Comparison of ENCODE assay signal across 9 mouse cellular contexts in the genomic region with DNA sequence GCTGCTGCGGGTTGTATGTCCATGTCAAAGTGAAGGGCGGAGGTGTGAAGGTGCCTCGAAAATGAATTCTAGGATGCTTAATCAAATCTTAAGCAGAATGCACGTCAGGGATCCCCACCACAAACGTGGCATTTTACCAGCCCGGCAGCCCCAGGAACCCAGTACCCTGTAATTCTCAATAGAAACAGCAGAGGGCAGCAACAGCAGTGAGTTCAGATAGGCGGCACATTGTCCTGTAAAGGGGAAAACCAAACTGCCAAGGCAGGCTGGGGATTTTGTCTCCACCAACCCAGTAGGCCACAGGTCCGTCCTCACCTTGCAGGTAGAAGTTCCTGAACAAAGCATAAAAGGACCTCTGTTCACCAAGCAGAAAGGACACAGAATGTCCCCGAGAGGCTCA. TPM values are rescaled to one million over a fixed set of nuclear protein-coding genes. Genes with fewer than 3 reads are reported as not detected.
DNase-seq lines count a peak whose midpoint lies in the region; ATAC-seq and TF ChIP-seq lines count a peak whose summit lies in the region.
"Had no signal": no experiment of that assay in that cellular context is flagged by ENCODE, and none has a peak within 500 bp of the region (broad histone marks: within the 10 kb centered on the region; RNA-seq: fewer than 3 reads in every experiment).

No protein-coding gene starts in this region.

- TF ChIP-seq CTCF in kidney, postnatal 0 days (IDR thresholded peaks at IDR 0.05; ENCODE audit: low read depth), result peak; percentile 85
- no peak for TF ChIP-seq CTCF in thymus, adult 2 months (IDR thresholded peaks at IDR 0.05; ENCODE audit: borderline replicate concordance, control insufficient read depth, extremely low read depth, insufficient read depth, low read length, poor library complexity)

- H3K9me3 ChIP-seq in midbrain, embryonic 14.5 days (ENCODE audit: control insufficient read depth, low read length), result no peaks in the 10 kb centered on the region
- H3K9me3 ChIP-seq in midbrain, embryonic 15.5 days, result no peaks in the 10 kb centered on the region
- H3K9me3 ChIP-seq in kidney, postnatal 0 days (replicated peaks; ENCODE audit: low read length), result no peaks in the 10 kb centered on the region
- no peaks in the 10 kb centered on the region for H3K9me3 ChIP-seq in liver, embryonic 12.5 days (replicated peaks)

- no peaks in the 10 kb centered on the region for H3K27me3 ChIP-seq in midbrain, embryonic 14.5 days (ENCODE audit: control insufficient read depth, insufficient read depth, low read length)
- no peaks in the 10 kb centered on the region for H3K27me3 ChIP-seq in midbrain, embryonic 15.5 days (replicated peaks)
- no peaks in the 10 kb centered on the region for H3K27me3 ChIP-seq in kidney, postnatal 0 days (ENCODE audit: insufficient read depth, low read length)
- H3K27me3 ChIP-seq in liver, embryonic 12.5 days (replicated peaks), result no peaks in the 10 kb centered on the region
- H3K27me3 ChIP-seq in thymus, adult 2 months (ENCODE audit: control insufficient read depth, insufficient read depth, low read length), result no peaks in the 10 kb centered on the region

- peaks cover 3% of the 10 kb centered on the region; the same call in 1 of the 2 replicates for H3K4me1 ChIP-seq in midbrain, embryonic 14.5 days (ENCODE audit: control insufficient read depth, insufficient read depth, low read length)
- H3K4me1 ChIP-seq in midbrain, embryonic 15.5 days, result peaks cover 15% of the 10 kb centered on the region
- no peaks in the 10 kb centered on the region for H3K4me1 ChIP-seq in kidney, postnatal 0 days (replicated peaks; ENCODE audit: insufficient read depth, low read length)
- peaks cover 15% of the 10 kb centered on the region for H3K4me1 ChIP-seq in liver, embryonic 12.5 days
- peaks cover 16% of the 10 kb centered on the region for H3K4me1 ChIP-seq in thymus, adult 2 months (replicated peaks; ENCODE audit: control insufficient read depth, insufficient read depth, low read length)

- 18% methylated on average over 9 of the region's 9 CpGs for WGBS in midbrain, embryonic 14.5 days
- 13% methylated on average over 9 of the region's 9 CpGs for WGBS in midbrain, embryonic 15.5 days
- WGBS in kidney, postnatal 0 days, result 15% methylated on average over 9 of the region's 9 CpGs
- WGBS in liver, embryonic 12.5 days (ENCODE audit: insufficient replicate concordance), result 15% methylated on average over 9 of the region's 9 CpGs
- 17% methylated on average over 9 of the region's 9 CpGs for WGBS in thymus, adult 2 months

- H3K27ac ChIP-seq in midbrain, embryonic 14.5 days (replicated peaks; ENCODE audit: low read depth, low read length), result no peak overlapping the region
- H3K27ac ChIP-seq in midbrain, embryonic 15.5 days, result no peak overlapping the region
- no peak overlapping the region for H3K27ac ChIP-seq in kidney, postnatal 0 days
- H3K27ac ChIP-seq in liver, embryonic 12.5 days, result no peak overlapping the region
- H3K27ac ChIP-seq in thymus, adult 2 months (ENCODE audit: control insufficient read depth, insufficient read depth, low read length), result no peak overlapping the region

- no peak for TF ChIP-seq POLR2A in thymus, adult 2 months (IDR thresholded peaks at IDR 0.05; ENCODE audit: control insufficient read depth, extremely low read depth, insufficient read depth, low read length, poor library complexity)

- peaks cover 7% of the 10 kb centered on the region for H3K36me3 ChIP-seq in midbrain, embryonic 14.5 days (ENCODE audit: control insufficient read depth, insufficient read depth, low read length)
- no peaks in the 10 kb centered on the region; the same call in 1 of the 2 replicates for H3K36me3 ChIP-seq in midbrain, embryonic 15.5 days (replicated peaks)
- H3K36me3 ChIP-seq in kidney, postnatal 0 days (ENCODE audit: insufficient read depth, low read length), result no peaks in the 10 kb centered on the region
- peaks cover 4% of the 10 kb centered on the region; the same call in 1 of the 2 replicates for H3K36me3 ChIP-seq in liver, embryonic 12.5 days
- no peaks in the 10 kb centered on the region for H3K36me3 ChIP-seq in thymus, adult 2 months (ENCODE audit: control insufficient read depth, insufficient read depth, low read length)

- no peak for ATAC-seq in midbrain, embryonic 14.5 days (ENCODE audit: low FRiP score, low TSS enrichment)
- no peak for ATAC-seq in midbrain, embryonic 15.5 days (replicated peaks)
- no peak for ATAC-seq in kidney, postnatal 0 days (replicated peaks; ENCODE audit: low FRiP score, low read depth)
- no peak for ATAC-seq in liver, embryonic 12.5 days

- DNase-seq in midbrain, embryonic 14.5 days, result peak; percentile 87
- DNase-seq in cerebellum, adult 9-10 months, result peak; percentile 91
- peak; percentile 57 for DNase-seq in gastrocnemius, postnatal 25 days
- DNase-seq in kidney, postnatal 0 days (ENCODE audit: low spot score), result peak; percentile 85
- DNase-seq in ovary, adult 18-20 months (ENCODE audit: low spot score), result peak; percentile 33
- peak; percentile 85 for DNase-seq in thymus, adult 2 months

- no peak overlapping the region for H3K9ac ChIP-seq in midbrain, embryonic 14.5 days (replicated peaks; ENCODE audit: low read length)
- no peak overlapping the region for H3K9ac ChIP-seq in midbrain, embryonic 15.5 days
- H3K9ac ChIP-seq in kidney, postnatal 0 days (ENCODE audit: low read depth, low read length), result no peak overlapping the region
- no peak overlapping the region for H3K9ac ChIP-seq in liver, embryonic 12.5 days

- no peak overlapping the region for H3K4me2 ChIP-seq in midbrain, embryonic 14.5 days (ENCODE audit: low read length)
- no peak overlapping the region for H3K4me2 ChIP-seq in midbrain, embryonic 15.5 days
- no peak overlapping the region for H3K4me2 ChIP-seq in kidney, postnatal 0 days (ENCODE audit: low read length)
- peak overlapping the region; percentile 16; the same call in 1 of the 2 replicates for H3K4me2 ChIP-seq in liver, embryonic 12.5 days

- no peak overlapping the region for H3K4me3 ChIP-seq in midbrain, embryonic 14.5 days (replicated peaks; ENCODE audit: low read depth, low read length)
- no peak overlapping the region for H3K4me3 ChIP-seq in midbrain, embryonic 15.5 days
- H3K4me3 ChIP-seq in kidney, postnatal 0 days (replicated peaks; ENCODE audit: low read depth, low read length), result no peak overlapping the region
- no peak overlapping the region for H3K4me3 ChIP-seq in liver, embryonic 12.5 days
- H3K4me3 ChIP-seq in thymus, adult 2 months (ENCODE audit: control insufficient read depth, insufficient read depth, low read length), result no peak overlapping the region
- H3K4me3 ChIP-seq: erythroblast, embryonic 14.5 days had no signal

RNA-seq across cellular contexts. Expression of a gene that starts 2.0 kb away (rescaled TPM):
- polyA plus RNA-seq in midbrain, embryonic 14.5 days (2014; fragmentation: Nextera tagmentation; extraction: Ambion mirVana), result 101 and 104 TPM in 2 replicates
- 84.9 and 93.0 TPM in 2 replicates for polyA plus RNA-seq in midbrain, embryonic 15.5 days (2015; fragmentation: Nextera tagmentation; extraction: Ambion mirVana)
- 10 to 100 TPM; 21.2 to 25.8 TPM for total RNA-seq in gastrocnemius, postnatal 25 days (2021)
- 51.9 and 52.0 TPM in 2 replicates for polyA plus RNA-seq in kidney, postnatal 0 days (2015; fragmentation: Nextera tagmentation; extraction: Ambion mirVana)
- 20.0 and 20.7 TPM in 2 replicates for polyA plus RNA-seq in liver, embryonic 12.5 days (2016; fragmentation: Nextera tagmentation; extraction: Ambion mirVana)
- 8.6 and 14.5 TPM in 2 replicates for polyA plus RNA-seq in thymus, adult 2 months (2012; rRNA removed)

Comparison
In these comparisons a context has a peak if more than half of its experiments do, and no peak if none do; other contexts are left out.
1. DNase-seq: peak in every context shown above with its lines; median percentile 91 in cerebellum, adult 9-10 months; 87 in midbrain, embryonic 14.5 days; 85 in kidney, postnatal 0 days; 85 in thymus, adult 2 months; 57 in gastrocnemius, postnatal 25 days; 33 in ovary, adult 18-20 months.